In genomic region chr6:114643716-114644115, GRCm38 (mm10) we compare ENCODE assay signal across 8 mouse cellular contexts. TPM values are rescaled to one million over a fixed set of nuclear protein-coding genes. Genes with fewer than 3 reads are reported as not detected.
A peak's percentile ranks its signal among the peaks of the same experiment; 100 is the strongest.
DNase-seq lines count a peak whose midpoint lies in the region; ATAC-seq and TF ChIP-seq lines count a peak whose summit lies in the region.

No protein-coding gene starts in this region.

- no peak for TF ChIP-seq POLR2A in cerebellum, adult 2 months (IDR thresholded peaks at IDR 0.05; ENCODE audit: borderline replicate concordance, insufficient read depth, low read length)

- H3K4me3 ChIP-seq in cerebellum, adult 2 months (replicated peaks; ENCODE audit: insufficient read depth, low read depth, low read length) = peak overlapping the region; percentile 80
- H3K4me3 ChIP-seq in liver, embryonic 11.5 days (ENCODE audit: low read depth, low read length) = peak overlapping the region; percentile 75

- ATAC-seq in liver, embryonic 11.5 days (replicated peaks; ENCODE audit: low FRiP score) = 0 out of 2 replicates have a peak, but pooled peaks have one; percentile 34

- DNase-seq in cerebellum, adult 2 months = peak in 1 of 2 experiments; percentile 13
- no peak for DNase-seq in cerebellum, postnatal 4 days (ENCODE audit: low spot score in 2 of 2)
- DNase-seq in thymus, postnatal 4 days = peak; percentile 15
- DNase-seq in thymus, adult 18-20 months = no peak
- no peak for DNase-seq in liver, embryonic 11.5 days (ENCODE audit: low spot score)
- no peak for DNase-seq in c-Kit-positive CD71-positive TER-119-positive erythroid progenitor cells, embryonic 14.5 days (ENCODE audit: low spot score)
- DNase-seq in retina, postnatal 1 day = no peak
- no peak for DNase-seq in gastrocnemius, adult 18-20 months (ENCODE audit: low spot score)

- no peaks in the 10 kb centered on the region for H3K27me3 ChIP-seq in cerebellum, adult 2 months (ENCODE audit: control insufficient read depth, insufficient read depth, low read length)
- no peaks in the 10 kb centered on the region for H3K27me3 ChIP-seq in liver, embryonic 11.5 days (replicated peaks; ENCODE audit: control insufficient read depth, insufficient read depth, low read length)

- H3K36me3 ChIP-seq in liver, embryonic 11.5 days (ENCODE audit: control insufficient read depth, insufficient read depth, low read length) = no peaks in the 10 kb centered on the region

- no peak for TF ChIP-seq CTCF in cerebellum, adult 2 months (IDR thresholded peaks at IDR 0.05; ENCODE audit: borderline replicate concordance, insufficient read depth, low read depth, low read length)

- 45% methylated on average over 8 of the region's 8 CpGs for WGBS in cerebellum, adult 2 months
- 43% methylated on average over 8 of the region's 8 CpGs for WGBS in liver, embryonic 11.5 days

- H3K9me3 ChIP-seq in liver, embryonic 11.5 days (ENCODE audit: control insufficient read depth, low read length) = no peaks in the 10 kb centered on the region

- H3K9ac ChIP-seq in liver, embryonic 11.5 days (ENCODE audit: low read depth, low read length) = peak overlapping the region; percentile 75

- no peak overlapping the region for H3K27ac ChIP-seq in cerebellum, adult 2 months (ENCODE audit: insufficient read depth, low read length)
- H3K27ac ChIP-seq in liver, embryonic 11.5 days (ENCODE audit: low read depth, low read length) = no peak overlapping the region

- H3K4me2 ChIP-seq in liver, embryonic 11.5 days = peak overlapping the region; percentile 65

- no peaks in the 10 kb centered on the region for H3K4me1 ChIP-seq in cerebellum, adult 2 months (ENCODE audit: control insufficient read depth, insufficient read depth, low read length)
- no peaks in the 10 kb centered on the region for H3K4me1 ChIP-seq in liver, embryonic 11.5 days (replicated peaks; ENCODE audit: control insufficient read depth, insufficient read depth, low read length)

RNA-seq across cellular contexts. Expression of gene Atg7, which starts 0.8 kb away (rescaled TPM):
- polyA plus RNA-seq in cerebellum, adult 2 months (2012; rRNA removed) = 22.2 and 24.9 TPM in 2 replicates
- polyA plus RNA-seq in liver, embryonic 11.5 days (2014; fragmentation: Nextera tagmentation; extraction: Ambion mirVana) = 20.3 and 20.8 TPM in 2 replicates
- total RNA-seq in gastrocnemius, adult 18-20 months (2021) = 1 to 10 TPM; 7.9 to 9.0 TPM
